Mouse (Mus musculus) spleen, postnatal 4 days (tissue): Measurements from ENCODE around the gene Retreg3.

ENCODE experiments used
- DNase-seq, 2 experiments: peaks; one replicate each; pipeline ENCODE4 v3.0.0; 2022; ENCODE audit warnings: low spot score in 2 of 2

Gene Retreg3

GRCm38 (mm10) chr11:101119131-101119760 is 447 bp downstream of the Retreg3 start:
- DNase-seq, result no peak

GRCm38 (mm10) chr11:101118105-101118504 is 1.6 kb downstream of the Retreg3 start:
- DNase-seq, result no peak

GRCm38 (mm10) chr11:101115564-101115963 is 4.1 kb downstream of the Retreg3 start:
- no peak for DNase-seq

GRCm38 (mm10) chr11:101112186-101112585 is 7.5 kb downstream of the Retreg3 start:
- no peak for DNase-seq

DNA sequence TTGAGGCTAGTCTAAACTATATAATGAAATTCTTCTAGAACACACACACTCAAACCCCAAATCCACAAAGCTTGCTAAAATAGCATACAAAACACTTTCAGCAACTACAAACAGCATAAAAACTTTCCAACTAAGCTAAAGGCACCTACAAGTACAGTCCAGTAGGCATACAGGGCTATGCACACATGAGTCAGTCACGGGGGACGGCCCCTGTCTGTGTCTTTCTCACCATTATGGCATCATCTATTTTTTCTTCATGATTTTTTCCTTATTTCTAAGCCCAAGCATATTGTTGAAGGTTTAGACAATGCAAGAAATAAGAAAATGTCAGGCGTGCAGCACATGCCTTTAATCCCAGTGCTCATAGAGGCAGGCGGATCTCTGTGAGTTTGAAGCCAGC is 8.5 kb downstream of the Retreg3 start:
- no peak for DNase-seq

DNA sequence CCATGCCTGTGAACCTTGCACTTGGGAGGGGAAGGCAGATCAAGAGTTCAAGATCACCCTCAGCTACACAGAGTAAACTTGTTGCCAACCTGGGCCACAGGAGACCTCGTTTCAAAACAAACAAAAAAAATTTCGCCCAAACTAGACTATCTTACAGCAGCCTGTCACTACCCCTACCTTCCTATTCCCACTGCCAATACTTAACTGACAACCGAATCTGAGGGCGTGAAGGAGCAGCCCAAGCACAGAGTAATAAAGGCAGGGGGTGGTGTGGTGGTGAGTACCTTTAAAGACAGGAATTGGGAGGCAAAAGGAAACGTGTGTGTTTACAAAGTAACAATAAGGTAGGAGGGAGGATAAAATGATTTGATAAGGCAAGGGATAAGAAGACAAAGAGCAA is 9.0 kb downstream of the Retreg3 start:
- DNase-seq, result no peak

- no peak for DNase-seq
These were observed 10.3 kb downstream of the Retreg3 start for GRCm38 (mm10) chr11:101109351-101109750.

DNA sequence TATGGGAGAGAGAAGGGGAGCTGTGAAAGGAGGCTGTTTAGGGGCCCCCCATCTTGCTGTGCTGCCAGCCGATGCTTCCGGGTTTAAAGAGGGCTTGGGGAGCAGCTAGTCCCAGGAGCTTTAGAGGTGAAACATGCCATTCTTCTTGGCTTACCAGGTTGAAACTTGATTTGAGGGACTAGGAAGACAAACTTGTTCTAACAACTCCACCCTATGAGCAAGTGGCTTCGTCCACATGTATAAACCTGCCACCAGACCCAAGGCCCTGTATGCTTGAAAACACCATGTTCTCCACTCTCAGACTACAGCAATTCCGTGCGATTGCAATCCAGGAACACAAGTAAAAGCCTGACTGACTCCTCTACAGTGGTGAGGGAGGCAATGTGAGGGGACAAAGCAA is 16.7 kb downstream of the Retreg3 start:
- DNase-seq, result no peak

GRCm38 (mm10) chr11:101098231-101098630 is 21.5 kb downstream of the Retreg3 start:
- no peak for DNase-seq

GRCm38 (mm10) chr11:101095314-101096024 is 24.2 kb downstream of the Retreg3 start, which contains the start of gene Psmc3ip:
Gene Psmc3ip, minus strand, starts transcription at chr11:101095436.
- DNase-seq, result peak; percentile 94 to 96

GRCm38 (mm10) chr11:101094930-101095313 is 24.8 kb downstream of the Retreg3 start:
- no peak for DNase-seq

DNA sequence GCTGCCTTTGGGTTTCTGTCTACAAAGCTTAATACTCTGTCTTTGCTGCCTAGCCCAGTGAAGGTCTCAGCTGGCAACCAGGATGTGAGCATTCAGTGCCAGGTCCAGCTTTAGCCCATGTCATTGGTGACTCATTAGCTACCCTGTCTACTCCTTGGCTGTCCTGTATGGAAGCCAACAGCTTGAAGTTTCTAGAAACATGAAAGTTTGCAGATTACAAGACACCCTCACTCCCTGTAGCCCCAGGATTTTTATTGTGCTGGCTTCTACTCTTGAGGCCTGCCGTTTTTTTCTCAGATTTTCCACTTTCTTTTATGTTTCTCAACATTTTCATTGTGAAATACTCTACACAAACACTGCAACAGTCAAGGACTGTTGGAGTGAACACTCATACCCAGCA is 29.8 kb downstream of the Retreg3 start:
- DNase-seq, result no peak

- no peak for DNase-seq
These were observed 32.0 kb downstream of the Retreg3 start for GRCm38 (mm10) chr11:101087682-101088055.

DNA sequence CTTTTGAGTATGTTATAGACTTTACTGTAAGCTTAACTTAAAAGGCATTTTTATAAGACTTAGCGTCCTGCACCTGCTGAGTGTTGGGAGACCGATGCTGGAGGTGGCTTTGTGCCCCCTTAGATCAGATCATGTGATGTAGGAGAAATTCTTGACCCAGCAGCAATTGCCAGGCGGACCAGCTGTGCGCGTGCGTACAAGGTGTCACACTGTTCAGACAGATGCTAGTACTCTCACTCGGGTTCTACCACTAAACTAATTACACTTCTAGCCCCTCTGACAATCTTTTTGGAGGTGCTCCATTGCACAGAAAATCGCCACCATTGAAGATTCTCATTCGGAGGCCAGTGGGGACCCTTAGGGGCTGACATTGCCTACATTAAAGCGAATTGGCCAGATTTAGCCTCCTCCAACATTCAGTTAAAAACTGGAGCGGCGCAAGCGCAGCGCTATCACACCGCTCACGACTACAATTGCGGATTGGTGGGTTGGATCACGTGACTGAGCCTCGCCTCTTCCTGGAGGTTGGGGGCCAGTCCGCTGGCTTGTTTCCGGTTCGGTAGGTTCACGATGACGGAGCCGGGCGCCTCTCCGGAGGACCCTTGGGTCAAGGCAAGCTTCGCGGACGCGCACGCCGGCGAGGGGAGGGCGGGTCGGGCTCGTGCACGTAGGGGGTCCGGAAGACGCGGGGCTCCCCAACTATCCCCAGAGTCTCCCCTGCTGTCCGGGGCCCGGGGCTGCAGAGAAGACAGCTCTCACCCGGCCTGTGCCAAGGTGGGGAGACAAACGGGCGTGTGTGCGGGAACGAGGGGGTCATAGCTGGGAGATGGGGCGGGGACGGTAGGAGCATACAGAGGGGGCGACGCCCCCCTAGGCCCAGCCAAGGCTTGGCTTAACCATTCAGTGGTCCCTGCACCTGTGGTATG is 32.7 kb downstream of the Retreg3 start, which contains the start of gene Mlx:
Mlx (plus strand) TSS at position 522 of the 926 bp plus-strand sequence.
- peak; percentile 88 to 92 for DNase-seq

GRCm38 (mm10) chr11:101086323-101086674 is 33.4 kb downstream of the Retreg3 start:
- no peak for DNase-seq

- no peak for DNase-seq
These were observed 33.9 kb downstream of the Retreg3 start for GRCm38 (mm10) chr11:101085617-101086322.

DNA sequence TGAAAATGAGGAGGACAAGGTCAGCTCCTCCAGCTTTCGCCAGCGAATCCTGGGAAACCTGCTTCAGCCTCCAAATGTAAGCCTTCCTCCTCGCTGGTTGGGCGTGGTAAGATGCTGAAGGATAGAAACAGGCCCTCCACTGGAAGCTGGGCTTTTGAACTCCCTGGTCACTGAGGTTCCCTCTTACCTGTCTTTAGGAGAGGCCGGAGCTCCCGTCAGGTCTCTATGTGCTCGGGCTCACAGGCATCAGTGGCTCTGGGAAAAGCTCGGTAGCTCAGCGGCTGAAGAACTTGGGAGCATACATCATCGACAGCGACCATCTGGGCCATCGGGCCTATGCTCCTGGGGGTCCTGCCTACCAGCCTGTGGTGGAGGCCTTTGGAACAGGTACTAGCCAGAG is 34.9 kb downstream of the Retreg3 start:
- DNase-seq, result no peak

GRCm38 (mm10) chr11:101084246-101084645 is 35.4 kb downstream of the Retreg3 start:
- DNase-seq, result no peak

DNA sequence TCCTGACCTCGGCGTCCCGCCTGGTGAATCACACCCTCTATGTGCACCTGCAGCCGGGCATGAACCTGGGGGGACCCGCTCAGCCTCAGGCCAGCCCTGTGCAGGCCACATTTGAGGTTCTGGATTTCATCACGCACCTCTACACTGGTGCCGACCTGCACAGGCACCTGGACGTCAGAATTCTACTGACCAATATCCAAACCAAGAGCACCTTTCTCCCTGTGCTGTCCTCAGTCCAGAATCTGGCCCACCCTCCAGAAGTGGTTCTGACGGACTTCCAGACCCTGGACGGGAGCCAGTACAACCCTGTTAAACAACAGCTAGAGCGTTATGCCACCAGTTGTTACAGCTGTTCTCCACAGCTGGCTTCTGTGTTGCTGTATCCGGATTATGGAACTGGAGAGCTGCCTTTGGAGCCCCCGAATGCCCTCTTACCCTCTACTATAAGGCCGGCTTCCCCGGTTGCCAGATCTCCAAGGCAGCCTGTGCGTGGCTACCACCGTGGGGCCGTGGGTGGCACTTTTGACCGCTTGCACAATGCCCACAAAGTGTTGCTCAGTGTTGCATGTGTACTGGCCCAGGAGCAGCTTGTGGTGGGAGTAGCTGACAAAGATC is 36.5 kb downstream of the Retreg3 start:
- no peak for DNase-seq

DNA sequence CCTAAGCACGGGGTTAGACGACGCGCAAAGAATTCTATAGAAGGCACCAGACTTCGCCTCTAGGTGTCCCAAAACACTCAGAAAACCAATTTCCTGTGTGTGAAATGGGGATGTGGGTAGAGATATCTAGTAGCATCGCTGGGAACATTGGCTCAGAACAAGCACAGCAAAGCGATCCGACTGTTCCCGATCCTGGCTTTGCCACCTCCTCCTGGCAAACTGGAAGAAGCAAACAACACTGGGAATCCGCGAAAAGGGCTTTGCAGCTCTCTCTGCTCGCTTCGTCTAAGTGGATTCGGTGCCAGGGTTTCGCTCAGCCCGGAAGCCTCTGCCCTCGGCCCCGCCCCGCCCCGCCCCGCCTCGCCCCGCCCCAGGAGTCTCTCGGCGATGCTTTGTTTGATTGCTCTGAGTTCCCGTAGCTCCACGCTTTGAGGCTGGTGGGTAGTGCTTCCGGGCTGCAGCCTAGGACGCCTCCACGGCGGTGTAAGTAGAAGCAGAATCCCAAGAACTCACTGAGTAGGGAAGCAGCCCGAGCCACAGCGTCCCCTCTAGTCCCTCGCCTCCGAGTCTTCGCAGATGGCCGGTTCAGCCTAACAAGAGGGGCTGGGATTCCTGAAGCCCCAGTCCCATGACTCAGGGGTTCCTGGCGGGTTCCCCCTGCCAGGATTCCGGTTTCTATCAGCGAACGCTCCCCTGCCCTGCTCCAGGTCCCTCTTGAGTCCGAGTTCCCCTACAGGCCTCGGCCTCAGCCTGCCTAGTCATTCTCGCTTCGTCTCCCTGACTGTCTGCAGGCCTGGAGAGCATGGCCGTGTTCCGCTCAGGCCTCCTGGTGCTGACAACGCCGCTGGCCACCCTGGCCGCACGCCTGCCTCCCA is 37.2 kb downstream of the Retreg3 start, which contains the start of gene Coasy:
Coasy (plus strand) TSS at position 358 of the 875 bp plus-strand sequence.
- DNase-seq, result peak; percentile 77 to 87
